Mouse (Mus musculus) olfactory bulb, adult 2 months (tissue): ENCODE measurements at regions not wholly inside any gene's neighbourhood (a gene's known extent, or its start where the extent isn't known, plus 50 kb on each side); places are given as distances from the start of the nearest gene placed in this dataset.

Experiments
- CTCF ChIP-seq: fragments of 200-500 bp; IDR thresholded peaks from 2 replicates; pipeline ENCODE4 v1.5.1; 2012; ENCODE audit warnings: low read depth, mild to moderate bottlenecking, low read length, moderate library complexity; ENCODE audit not compliant: insufficient read depth
- POLR2A ChIP-seq: fragments of 200-500 bp; IDR thresholded peaks from 2 replicates; pipeline ENCODE4 v1.6.1; 2012; ENCODE audit warnings: mild to moderate bottlenecking, low read depth, low read length, moderate library complexity; ENCODE audit not compliant: insufficient read depth

GRCm38 (mm10) chr6:35605100-35605499, 65.4 kb upstream of the Mtpn start:
- TF ChIP-seq CTCF (no peak), POLR2A (no peak)
